Mouse (Mus musculus): Measurements from ENCODE around the gene Olfr571. TPM values are rescaled to one million over a fixed set of nuclear protein-coding genes. Genes with fewer than 3 reads are reported as not detected.

The Olfr571 gene
- polyA plus RNA-seq (2017; shearing (Covaris generic)), result not detected

- ATAC-seq, result no peak
These were observed at the start of gene Olfr571 for GRCm38 (mm10) chr7:102917032-102917875. TSS of gene Olfr571 (minus strand) at chr7:102917536.

GRCm38 (mm10) chr7:102962360-102962759 lies 45.0 kb upstream of the Olfr571 start, which contains the start of gene Olfr576:
TSS of gene Olfr576 (plus strand) at chr7:102962660.
- ATAC-seq, result no peak

- ATAC-seq, result no peak
These were observed 41.3 kb upstream of the Olfr571 start, which contains the start of gene Olfr575 for GRCm38 (mm10) chr7:102958593-102958992. TSS of gene Olfr575 (minus strand) at chr7:102958775.

GRCm38 (mm10) chr7:102958137-102958536 lies 40.8 kb upstream of the Olfr571 start:
- ATAC-seq, result no peak

- no peak for ATAC-seq
These were observed 33.4 kb upstream of the Olfr571 start for GRCm38 (mm10) chr7:102950732-102951131.

GRCm38 (mm10) chr7:102948167-102948566 lies 30.8 kb upstream of the Olfr571 start, which contains the start of gene Olfr574:
TSS of gene Olfr574 (plus strand) at chr7:102948467.
- no peak for ATAC-seq

- ATAC-seq, result no peak
These were observed 26.1 kb upstream of the Olfr571 start for GRCm38 (mm10) chr7:102943417-102943816.

GRCm38 (mm10) chr7:102942475-102942874 lies 25.1 kb upstream of the Olfr571 start, which contains the start of gene Olfr573-ps1:
TSS of gene Olfr573-ps1 (minus strand) at chr7:102942575.
- no peak for ATAC-seq

GRCm38 (mm10) chr7:102927105-102927504 lies 9.8 kb upstream of the Olfr571 start:
- no peak for ATAC-seq

- no peak for ATAC-seq
These were observed 6.8 kb upstream of the Olfr571 start, which contains the start of gene Olfr572 for GRCm38 (mm10) chr7:102924109-102924508. TSS of gene Olfr572 (plus strand) at chr7:102924409.

- no peak for ATAC-seq
These were observed 2.3 kb upstream of the Olfr571 start for GRCm38 (mm10) chr7:102919632-102920031.

GRCm38 (mm10) chr7:102916405-102916804 lies 931 bp downstream of the Olfr571 start:
- ATAC-seq, result no peak

GRCm38 (mm10) chr7:102915261-102915660 lies 2.1 kb downstream of the Olfr571 start:
- ATAC-seq, result no peak

GRCm38 (mm10) chr7:102890782-102891181 lies 26.6 kb downstream of the Olfr571 start, which contains the start of gene Olfr569:
TSS of gene Olfr569 (minus strand) at chr7:102890882.
- no peak for ATAC-seq

GRCm38 (mm10) chr7:102876822-102877221 lies 40.5 kb downstream of the Olfr571 start, which contains the start of gene Olfr568:
TSS of gene Olfr568 (plus strand) at chr7:102877122.
- no peak for ATAC-seq

- no peak for ATAC-seq
These were observed 58.7 kb downstream of the Olfr571 start, which contains the start of gene Olfr566 for GRCm38 (mm10) chr7:102858665-102859064. TSS of gene Olfr566 (minus strand) at chr7:102858765.

- ATAC-seq, result no peak
These were observed 61.5 kb downstream of the Olfr571 start for GRCm38 (mm10) chr7:102855807-102856206.

Other genes with a start within 250 kb of the Olfr571 start
- 1 to 10 TPM; 9.2 to 9.3 TPM for gene Trim68, start 230.2 kb downstream of the Olfr571 start, polyA plus RNA-seq (2017; shearing (Covaris generic))
- not detected for gene Olfr557, start 221.6 kb downstream of the Olfr571 start, polyA plus RNA-seq (2017; shearing (Covaris generic))
- gene Olfr558, start 215.3 kb downstream of the Olfr571 start, polyA plus RNA-seq (2017; shearing (Covaris generic)), result not detected
- not detected for gene Olfr33, start 198.5 kb downstream of the Olfr571 start, polyA plus RNA-seq (2017; shearing (Covaris generic))
- not detected for gene Olfr559, start 190.0 kb downstream of the Olfr571 start, polyA plus RNA-seq (2017; shearing (Covaris generic))
- not detected for gene Olfr560, start 158.2 kb downstream of the Olfr571 start, polyA plus RNA-seq (2017; shearing (Covaris generic))
- not detected for gene Olfr78, start 158.1 kb downstream of the Olfr571 start, polyA plus RNA-seq (2017; shearing (Covaris generic))
- not detected for gene Olfr561, start 146.3 kb downstream of the Olfr571 start, polyA plus RNA-seq (2017; shearing (Covaris generic))
- gene Olfr564, start 114.1 kb downstream of the Olfr571 start, polyA plus RNA-seq (2017; shearing (Covaris generic)), result not detected
- under 1 TPM in 1 of 2 experiments, not detected in 1; 0.16 TPM for gene Olfr566, start 58.8 kb downstream of the Olfr571 start, polyA plus RNA-seq (2017; shearing (Covaris generic))
- gene Olfr568, start 40.4 kb downstream of the Olfr571 start, polyA plus RNA-seq (2017; shearing (Covaris generic)), result not detected
- gene Olfr569, start 26.7 kb downstream of the Olfr571 start, polyA plus RNA-seq (2017; shearing (Covaris generic)), result not detected
- not detected for gene Olfr570, start 23.0 kb downstream of the Olfr571 start, polyA plus RNA-seq (2017; shearing (Covaris generic))
- gene Olfr572, start 6.9 kb upstream of the Olfr571 start, polyA plus RNA-seq (2017; shearing (Covaris generic)), result not detected
- not detected for gene Olfr573-ps1, start 25.0 kb upstream of the Olfr571 start, polyA plus RNA-seq (2017; shearing (Covaris generic))
- not detected for gene Olfr574, start 30.9 kb upstream of the Olfr571 start, polyA plus RNA-seq (2017; shearing (Covaris generic))
- not detected for gene Olfr575, start 41.2 kb upstream of the Olfr571 start, polyA plus RNA-seq (2017; shearing (Covaris generic))
- not detected for gene Olfr576, start 45.1 kb upstream of the Olfr571 start, polyA plus RNA-seq (2017; shearing (Covaris generic))
- gene Olfr577, start 58.4 kb upstream of the Olfr571 start, polyA plus RNA-seq (2017; shearing (Covaris generic)), result not detected
- not detected for gene Olfr578, start 71.8 kb upstream of the Olfr571 start, polyA plus RNA-seq (2017; shearing (Covaris generic))
- not detected for gene Olfr582, start 120.5 kb upstream of the Olfr571 start, polyA plus RNA-seq (2017; shearing (Covaris generic))
- gene Olfr583, start 133.8 kb upstream of the Olfr571 start, polyA plus RNA-seq (2017; shearing (Covaris generic)), result not detected
- not detected for gene Olfr584, start 164.3 kb upstream of the Olfr571 start, polyA plus RNA-seq (2017; shearing (Covaris generic))
- not detected for gene Olfr585, start 180.2 kb upstream of the Olfr571 start, polyA plus RNA-seq (2017; shearing (Covaris generic))
- not detected for gene Olfr586, start 208.1 kb upstream of the Olfr571 start, polyA plus RNA-seq (2017; shearing (Covaris generic))
- gene Olfr588-ps1, start 223.3 kb upstream of the Olfr571 start, polyA plus RNA-seq (2017; shearing (Covaris generic)), result under 1 TPM in 1 of 2 experiments, not detected in 1; 0.07 TPM
- gene Olfr589, start 238.8 kb upstream of the Olfr571 start, polyA plus RNA-seq (2017; shearing (Covaris generic)), result not detected